In the genomic region with DNA sequence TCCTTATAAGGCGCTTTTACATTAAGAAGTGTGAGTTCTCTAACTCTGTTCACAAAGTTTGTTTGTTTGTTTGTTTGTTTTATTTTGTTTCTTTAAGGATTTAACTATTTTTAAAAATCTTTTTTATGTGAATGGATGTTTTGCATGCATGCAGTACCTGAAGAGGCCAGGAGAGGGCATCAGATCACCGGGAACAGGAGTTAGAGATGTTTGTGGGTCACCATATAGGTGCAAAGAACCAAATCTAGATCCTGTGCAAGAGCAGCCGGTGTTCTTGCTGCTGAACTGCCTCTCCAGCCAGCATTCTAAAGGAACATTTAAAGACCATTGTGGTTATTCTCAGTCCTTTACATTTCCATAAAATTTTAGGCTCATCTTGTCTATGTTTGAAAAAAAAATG, we compare ENCODE assay signal across 9 mouse cellular contexts. TPM values are rescaled to one million over a fixed set of nuclear protein-coding genes. Genes with fewer than 3 reads are reported as not detected.
DNase-seq lines count a peak whose midpoint lies in the region; ATAC-seq lines count a peak whose summit lies in the region.
"Had no signal": no experiment of that assay in that cellular context is flagged by ENCODE, and none has a peak within 500 bp of the region (broad histone marks: within the 10 kb centered on the region; RNA-seq: fewer than 3 reads in every experiment).

No protein-coding gene starts in this region.

- intact Hi-C loops in left cerebral cortex, postnatal 36 days (cut with DNase I), result loop anchor here (2.0 to 5.0 kb wide), 2 partner anchors 171 to 450 kb away; no protein-coding TSS in a partner anchor

- H3K27me3 ChIP-seq in forebrain, embryonic 14.5 days (replicated peaks; ENCODE audit: control insufficient read depth, insufficient read depth, low read length), result no peaks in the 10 kb centered on the region
- H3K27me3 ChIP-seq in forebrain, embryonic 13.5 days, result no peaks in the 10 kb centered on the region
- H3K27me3 ChIP-seq in midbrain, embryonic 10.5 days (ENCODE audit: low read depth, poor library complexity, severe bottlenecking), result no peaks in the 10 kb centered on the region
- no peaks in the 10 kb centered on the region for H3K27me3 ChIP-seq in midbrain, embryonic 16.5 days (ENCODE audit: control insufficient read depth, insufficient read depth, low read depth, low read length)
- H3K27me3 ChIP-seq: hindbrain, embryonic 15.5 days had no signal

- H3K4me1 ChIP-seq in forebrain, embryonic 14.5 days (ENCODE audit: control insufficient read depth, insufficient read depth, low read length), result no peaks in the 10 kb centered on the region
- H3K4me1 ChIP-seq in forebrain, embryonic 13.5 days, result no peaks in the 10 kb centered on the region
- no peaks in the 10 kb centered on the region for H3K4me1 ChIP-seq in midbrain, embryonic 10.5 days
- no peaks in the 10 kb centered on the region for H3K4me1 ChIP-seq in midbrain, embryonic 16.5 days (ENCODE audit: control insufficient read depth, insufficient read depth, low read length)
- H3K4me1 ChIP-seq: hindbrain, embryonic 15.5 days had no signal

- ATAC-seq in forebrain, embryonic 14.5 days, result no peak
- ATAC-seq in forebrain, embryonic 13.5 days, result no peak
- ATAC-seq in midbrain, embryonic 16.5 days, result no peak

- no peaks in the 10 kb centered on the region for H3K36me3 ChIP-seq in forebrain, embryonic 14.5 days (ENCODE audit: control insufficient read depth, insufficient read depth, low read length)
- no peaks in the 10 kb centered on the region for H3K36me3 ChIP-seq in forebrain, embryonic 13.5 days (ENCODE audit: poor library complexity, severe bottlenecking)
- H3K36me3 ChIP-seq in midbrain, embryonic 10.5 days, result no peaks in the 10 kb centered on the region
- no peaks in the 10 kb centered on the region for H3K36me3 ChIP-seq in midbrain, embryonic 16.5 days (ENCODE audit: control insufficient read depth, insufficient read depth, low read length)
- H3K36me3 ChIP-seq: hindbrain, embryonic 15.5 days had no signal

- H3K9ac ChIP-seq in forebrain, embryonic 14.5 days (ENCODE audit: low read length), result no peak overlapping the region
- no peak overlapping the region for H3K9ac ChIP-seq in forebrain, embryonic 13.5 days
- H3K9ac ChIP-seq in midbrain, embryonic 16.5 days (ENCODE audit: low read depth, low read length), result no peak overlapping the region
- H3K9ac ChIP-seq: hindbrain, embryonic 15.5 days had no signal

- WGBS in forebrain, embryonic 14.5 days, result 33% methylated on average over 3 of the region's 3 CpGs
- WGBS in forebrain, embryonic 13.5 days, result 27% methylated on average over 3 of the region's 3 CpGs
- WGBS in midbrain, embryonic 10.5 days, result 30% methylated on average over 3 of the region's 3 CpGs
- WGBS in midbrain, embryonic 16.5 days, result 32% methylated on average over 3 of the region's 3 CpGs

- peak; percentile 29 for DNase-seq in forebrain, embryonic 14.5 days (ENCODE audit: low spot score)
- peak; percentile 43 for DNase-seq in midbrain, embryonic 10.5 days (ENCODE audit: low spot score)
- peak; percentile 46 to 47 for DNase-seq in adrenal gland, postnatal 36 days
- DNase-seq in lung, postnatal 10 days, result peak; percentile 29
- no peak for DNase-seq in left cerebral cortex, postnatal 36 days (ENCODE audit: low spot score in 2 of 2)
- no peak for DNase-seq in right cerebral cortex, adult 2 months (ENCODE audit: low spot score in 2 of 2)

- H3K4me2 ChIP-seq in forebrain, embryonic 14.5 days (ENCODE audit: low read length), result no peak overlapping the region
- no peak overlapping the region for H3K4me2 ChIP-seq in forebrain, embryonic 13.5 days
- no peak overlapping the region for H3K4me2 ChIP-seq in midbrain, embryonic 16.5 days (ENCODE audit: low read length)
- H3K4me2 ChIP-seq: hindbrain, embryonic 15.5 days had no signal

- no peaks in the 10 kb centered on the region for H3K9me3 ChIP-seq in forebrain, embryonic 14.5 days (replicated peaks; ENCODE audit: control insufficient read depth, low read length)
- H3K9me3 ChIP-seq in forebrain, embryonic 13.5 days (replicated peaks), result no peaks in the 10 kb centered on the region
- peaks cover 5% of the 10 kb centered on the region; the same call in 1 of the 2 replicates for H3K9me3 ChIP-seq in midbrain, embryonic 10.5 days (replicated peaks)
- H3K9me3 ChIP-seq in midbrain, embryonic 16.5 days (replicated peaks; ENCODE audit: control insufficient read depth, low read length, poor library complexity, severe bottlenecking), result no peaks in the 10 kb centered on the region

- no peak overlapping the region for H3K27ac ChIP-seq in forebrain, embryonic 14.5 days (ENCODE audit: low read depth, low read length)
- H3K27ac ChIP-seq in forebrain, embryonic 13.5 days, result no peak overlapping the region
- no peak overlapping the region for H3K27ac ChIP-seq in midbrain, embryonic 10.5 days (replicated peaks)
- no peak overlapping the region for H3K27ac ChIP-seq in midbrain, embryonic 16.5 days (ENCODE audit: low read length)
- H3K27ac ChIP-seq: hindbrain, embryonic 15.5 days had no signal

- no peak overlapping the region for H3K4me3 ChIP-seq in forebrain, embryonic 14.5 days (ENCODE audit: low read depth, low read length)
- H3K4me3 ChIP-seq in forebrain, embryonic 13.5 days, result no peak overlapping the region
- H3K4me3 ChIP-seq in midbrain, embryonic 10.5 days, result no peak overlapping the region
- no peak overlapping the region for H3K4me3 ChIP-seq in midbrain, embryonic 16.5 days (ENCODE audit: low read depth, low read length)
- H3K4me3 ChIP-seq: hindbrain, embryonic 15.5 days had no signal

RNA-seq across cellular contexts. Expression of gene Rbbp6, which starts 52.1 kb away (rescaled TPM):
- polyA plus RNA-seq in forebrain, embryonic 14.5 days (2014; fragmentation: Nextera tagmentation; extraction: Ambion mirVana), result 29.6 TPM in 2 replicates
- polyA plus RNA-seq in forebrain, embryonic 13.5 days (2015; fragmentation: Nextera tagmentation; extraction: Ambion mirVana), result 33.7 and 33.8 TPM in 2 replicates
- 24.9 and 25.6 TPM in 2 replicates for polyA plus RNA-seq in midbrain, embryonic 10.5 days (2016; fragmentation: Nextera tagmentation; extraction: Ambion mirVana)
- 23.4 and 23.9 TPM in 2 replicates for polyA plus RNA-seq in midbrain, embryonic 16.5 days (2015; fragmentation: Nextera tagmentation; extraction: Ambion mirVana)
- total RNA-seq in adrenal gland, postnatal 36 days (2021), result 10 to 100 TPM; 56.5 to 63.1 TPM
- total RNA-seq in left cerebral cortex, postnatal 36 days (2021), result 10 to 100 TPM; 56.3 to 71.0 TPM

Comparison
In these comparisons a context has a peak if more than half of its experiments do, and no peak if none do; other contexts are left out.
1. DNase-seq: peak in forebrain, embryonic 14.5 days (single experiment), midbrain, embryonic 10.5 days (single experiment), adrenal gland, postnatal 36 days (2 of 2) and lung, postnatal 10 days (single experiment); none in left cerebral cortex, postnatal 36 days (0 of 2) and right cerebral cortex, adult 2 months (0 of 2).